Mouse (Mus musculus): ENCODE results near the gene Cnpy4. TPM values are rescaled to one million over a fixed set of nuclear protein-coding genes. Genes with fewer than 3 reads are reported as not detected.

The Cnpy4 gene
- 35.8 and 50.6 TPM in 2 replicates for polyA plus RNA-seq (2012; rRNA removed)
- polyA plus RNA-seq (2014; fragmentation: Nextera tagmentation; extraction: Ambion mirVana), result 60.7 and 65.7 TPM in 2 replicates

GRCm38 (mm10) chr5:138186950-138187638 lies at the start of gene Cnpy4, which contains the start of gene Taf6:
Gene Cnpy4 (plus strand): TSS chr5:138187485.
Gene Taf6 (minus strand): TSS chr5:138187451.
- Histone ChIP-seq H3K4me2 (replicated peaks; ENCODE audit: low read depth, low read length, severe bottlenecking) (peak within 1 kb of the TSS; percentile 84), H3K9me3 (ENCODE audit: control insufficient read depth, low read length) (no peaks in the 10 kb centered on the region), H3K4me3 (replicated peaks; ENCODE audit: low read length) (peak within 1 kb of the TSS; percentile 52), H3K9ac (ENCODE audit: low read depth, low read length, severe bottlenecking) (peak within 1 kb of the TSS; percentile 85), H3K27me3 (ENCODE audit: control insufficient read depth, insufficient read depth, low read length) (no peaks in the 10 kb centered on the region), H3K36me3 (ENCODE audit: control insufficient read depth, insufficient read depth, low read length) (peaks cover 42% of the 10 kb centered on the region), H3K27ac (replicated peaks; ENCODE audit: low read depth, low read length) (peak within 1 kb of the TSS; percentile 67), H3K4me1 (ENCODE audit: control insufficient read depth, insufficient read depth, low read length) (peaks cover 13% of the 10 kb centered on the region)
- ATAC-seq (ENCODE audit: low FRiP score, low read depth) (peak; percentile 88), DNase-seq (ENCODE audit: low spot score) (peak; percentile 92)
- WGBS, result under 1% methylated on average over 30 of the region's 31 CpGs
- TF ChIP-seq POLR2A (IDR thresholded peaks at IDR 0.05; ENCODE audit: borderline replicate concordance, extremely low read depth, insufficient read depth, insufficient read length), result peak; percentile 99

- Histone ChIP-seq H3K9me3 (ENCODE audit: control insufficient read depth, low read length) (no peaks in the 10 kb centered on the region), H3K27me3 (ENCODE audit: control insufficient read depth, insufficient read depth, low read length) (no peaks in the 10 kb centered on the region), H3K36me3 (ENCODE audit: control insufficient read depth, insufficient read depth, low read length) (peaks cover 30% of the 10 kb centered on the region), H3K27ac (replicated peaks; ENCODE audit: low read depth, low read length) (no peak overlapping the region), H3K9ac (ENCODE audit: low read depth, low read length, severe bottlenecking) (no peak overlapping the region), H3K4me3 (replicated peaks; ENCODE audit: low read length) (no peak overlapping the region), H3K4me2 (replicated peaks; ENCODE audit: low read depth, low read length, severe bottlenecking) (no peak overlapping the region), H3K4me1 (ENCODE audit: control insufficient read depth, insufficient read depth, low read length) (no peaks in the 10 kb centered on the region)
- no peak for TF ChIP-seq POLR2A (IDR thresholded peaks at IDR 0.05; ENCODE audit: borderline replicate concordance, extremely low read depth, insufficient read depth, insufficient read length)
- ATAC-seq (ENCODE audit: low FRiP score, low read depth) (peak; percentile 67), DNase-seq (ENCODE audit: low spot score) (peak; percentile 75)
- 68% methylated on average over 8 of the region's 8 CpGs for WGBS
These were observed 49.2 kb upstream of the Cnpy4 start for GRCm38 (mm10) chr5:138137935-138138549.

GRCm38 (mm10) chr5:138138585-138138984 lies 48.7 kb upstream of the Cnpy4 start:
- Histone ChIP-seq H3K36me3 (ENCODE audit: control insufficient read depth, insufficient read depth, low read length) (peaks cover 29% of the 10 kb centered on the region), H3K4me3 (replicated peaks; ENCODE audit: low read length) (no peak overlapping the region), H3K4me2 (replicated peaks; ENCODE audit: low read depth, low read length, severe bottlenecking) (no peak overlapping the region), H3K9ac (ENCODE audit: low read depth, low read length, severe bottlenecking) (no peak overlapping the region), H3K9me3 (ENCODE audit: control insufficient read depth, low read length) (no peaks in the 10 kb centered on the region), H3K27ac (replicated peaks; ENCODE audit: low read depth, low read length) (no peak overlapping the region), H3K27me3 (ENCODE audit: control insufficient read depth, insufficient read depth, low read length) (no peaks in the 10 kb centered on the region), H3K4me1 (ENCODE audit: control insufficient read depth, insufficient read depth, low read length) (no peaks in the 10 kb centered on the region)
- ATAC-seq (ENCODE audit: low FRiP score, low read depth) (no peak), DNase-seq (ENCODE audit: low spot score) (no peak)
- 83% methylated on average over 4 of the region's 4 CpGs for WGBS
- no peak for TF ChIP-seq POLR2A (IDR thresholded peaks at IDR 0.05; ENCODE audit: borderline replicate concordance, extremely low read depth, insufficient read depth, insufficient read length)

GRCm38 (mm10) chr5:138154390-138154789 lies 32.9 kb upstream of the Cnpy4 start:
- Histone ChIP-seq H3K4me2 (replicated peaks; ENCODE audit: low read depth, low read length, severe bottlenecking) (peak overlapping the region; percentile 56), H3K9me3 (ENCODE audit: control insufficient read depth, low read length) (no peaks in the 10 kb centered on the region), H3K9ac (ENCODE audit: low read depth, low read length, severe bottlenecking) (peak overlapping the region; percentile 92; the same call in 1 of the 2 replicates), H3K4me1 (ENCODE audit: control insufficient read depth, insufficient read depth, low read length) (0 out of 2 replicates have a peak, but pooled peaks cover 4% of the 10 kb centered on the region), H3K4me3 (replicated peaks; ENCODE audit: low read length) (peak overlapping the region; percentile 69), H3K27me3 (ENCODE audit: control insufficient read depth, insufficient read depth, low read length) (no peaks in the 10 kb centered on the region), H3K36me3 (ENCODE audit: control insufficient read depth, insufficient read depth, low read length) (peaks cover 30% of the 10 kb centered on the region), H3K27ac (replicated peaks; ENCODE audit: low read depth, low read length) (no peak overlapping the region)
- TF ChIP-seq POLR2A (IDR thresholded peaks at IDR 0.05; ENCODE audit: borderline replicate concordance, extremely low read depth, insufficient read depth, insufficient read length), result no peak
- WGBS, result 89% methylated on average over 3 of the region's 3 CpGs
- DNase-seq (ENCODE audit: low spot score) (no peak), ATAC-seq (ENCODE audit: low FRiP score, low read depth) (no peak)

GRCm38 (mm10) chr5:138155443-138155976 lies 31.8 kb upstream of the Cnpy4 start, which contains the start of gene Zfp113:
Gene Zfp113 (minus strand): TSS chr5:138155744.
- peak; percentile 71; the same call in 1 of the 2 replicates for TF ChIP-seq POLR2A (IDR thresholded peaks at IDR 0.05; ENCODE audit: borderline replicate concordance, extremely low read depth, insufficient read depth, insufficient read length)
- DNase-seq (ENCODE audit: low spot score), result peak; percentile 97
- peak within 1 kb of the TSS; percentile 92 for H3K9ac ChIP-seq (ENCODE audit: low read depth, low read length, severe bottlenecking)
- H3K4me2 ChIP-seq (replicated peaks; ENCODE audit: low read depth, low read length, severe bottlenecking), result peak within 1 kb of the TSS; percentile 56
- H3K4me1 ChIP-seq (ENCODE audit: control insufficient read depth, insufficient read depth, low read length), result 0 out of 2 replicates have a peak, but pooled peaks cover 8% of the 10 kb centered on the region
- ATAC-seq (ENCODE audit: low FRiP score, low read depth), result peak; percentile 95
- WGBS, result under 1% methylated on average over 31 of the region's 31 CpGs
- no peaks in the 10 kb centered on the region for H3K9me3 ChIP-seq (ENCODE audit: control insufficient read depth, low read length)
- no peaks in the 10 kb centered on the region for H3K27me3 ChIP-seq (ENCODE audit: control insufficient read depth, insufficient read depth, low read length)
- peaks cover 25% of the 10 kb centered on the region for H3K36me3 ChIP-seq (ENCODE audit: control insufficient read depth, insufficient read depth, low read length)
- H3K27ac ChIP-seq (replicated peaks; ENCODE audit: low read depth, low read length), result peak within 1 kb of the TSS; percentile 88
- peak within 1 kb of the TSS; percentile 69 for H3K4me3 ChIP-seq (replicated peaks; ENCODE audit: low read length)
